8 mouse cellular contexts compared by ENCODE assay signal in the genomic region with DNA sequence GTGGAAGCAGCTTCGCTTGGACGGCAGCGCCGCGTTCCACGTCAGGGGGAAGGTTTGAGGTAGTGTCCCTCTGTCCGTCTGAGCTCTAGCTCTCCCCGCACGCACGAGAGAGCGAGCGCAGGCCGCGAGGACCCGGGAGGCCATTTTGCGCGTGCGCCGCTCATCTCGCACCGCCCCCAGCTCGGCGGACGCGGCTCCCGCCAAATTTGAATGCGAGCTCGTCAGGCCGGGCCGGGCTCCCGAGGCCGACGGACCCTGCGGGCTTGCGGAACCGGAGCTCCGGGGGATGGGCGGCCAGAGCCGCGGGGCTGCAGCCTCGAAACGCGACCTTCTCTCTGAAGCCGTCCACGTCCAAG. TPM values are rescaled to one million over a fixed set of nuclear protein-coding genes. Genes with fewer than 3 reads are reported as not detected.
DNase-seq lines count a peak whose midpoint lies in the region; ATAC-seq and TF ChIP-seq lines count a peak whose summit lies in the region.

No protein-coding gene starts in this region.

- H3K27ac ChIP-seq in kidney, embryonic 14.5 days (ENCODE audit: low read depth, low read length), result no peak overlapping the region
- H3K27ac ChIP-seq in lung, embryonic 16.5 days (ENCODE audit: low read length), result no peak overlapping the region
- no peak overlapping the region for H3K27ac ChIP-seq in small intestine, adult 2 months (ENCODE audit: insufficient read depth, low read depth, low read length)

- peak overlapping the region; percentile 85 for H3K4me2 ChIP-seq in kidney, embryonic 14.5 days (replicated peaks; ENCODE audit: low read depth, low read length)
- H3K4me2 ChIP-seq in lung, embryonic 16.5 days (ENCODE audit: low read depth, low read length), result peak overlapping the region; percentile 81

- no peak overlapping the region for H3K9ac ChIP-seq in kidney, embryonic 14.5 days (ENCODE audit: low read depth, low read length)
- H3K9ac ChIP-seq in lung, embryonic 16.5 days (ENCODE audit: low read length), result peak overlapping the region; percentile 42

- under 1% methylated on average over 42 of the region's 45 CpGs for WGBS in kidney, embryonic 14.5 days
- under 1% methylated on average over 45 of the region's 45 CpGs for WGBS in lung, embryonic 16.5 days
- 2% methylated on average over 45 of the region's 45 CpGs for WGBS in small intestine, adult 2 months

- no peak for TF ChIP-seq CTCF in small intestine, adult 2 months (IDR thresholded peaks at IDR 0.05; ENCODE audit: extremely low read depth, insufficient read length, insufficient replicate concordance, low read depth, low read length)

- peaks cover 69% of the 10 kb centered on the region for H3K27me3 ChIP-seq in kidney, embryonic 14.5 days (ENCODE audit: control insufficient read depth, insufficient read depth, low read length)
- peaks cover 47% of the 10 kb centered on the region for H3K27me3 ChIP-seq in lung, embryonic 16.5 days (ENCODE audit: control insufficient read depth, insufficient read depth, low read depth, low read length)
- H3K27me3 ChIP-seq in small intestine, adult 2 months (ENCODE audit: control insufficient read depth, insufficient read depth, low read length), result peaks cover 41% of the 10 kb centered on the region

- DNase-seq in ovary, adult 18-20 months (ENCODE audit: low spot score), result peak; percentile 21
- no peak for DNase-seq in ovary, postnatal 14 days (ENCODE audit: low spot score)
- peak; percentile 55 to 74 for DNase-seq in cerebellum, postnatal 14 days
- peak; percentile 46 to 79 for DNase-seq in gastrocnemius, postnatal 4 days (ENCODE audit: low spot score in 2 of 2)
- no peak for DNase-seq in MN1 (ENCODE audit: low spot score)

- no peak for TF ChIP-seq POLR2A in small intestine, adult 2 months (IDR thresholded peaks at IDR 0.05; ENCODE audit: low read depth, low read length)

- peaks cover 11% of the 10 kb centered on the region for H3K36me3 ChIP-seq in kidney, embryonic 14.5 days (ENCODE audit: control insufficient read depth, insufficient read depth, low read length)
- H3K36me3 ChIP-seq in lung, embryonic 16.5 days (ENCODE audit: control insufficient read depth, insufficient read depth, low read length), result peaks cover 3% of the 10 kb centered on the region; the same call in 1 of the 2 replicates
- H3K36me3 ChIP-seq in small intestine, adult 2 months (ENCODE audit: control insufficient read depth, insufficient read depth, low read length), result peaks cover 3% of the 10 kb centered on the region; the same call in 1 of the 2 replicates

- ATAC-seq in kidney, embryonic 14.5 days (ENCODE audit: low FRiP score, low TSS enrichment), result peak; percentile 48
- peak; percentile 60 for ATAC-seq in lung, embryonic 16.5 days (ENCODE audit: low read depth)

- peaks cover 10% of the 10 kb centered on the region for H3K4me1 ChIP-seq in kidney, embryonic 14.5 days (ENCODE audit: control insufficient read depth, insufficient read depth, low read length)
- H3K4me1 ChIP-seq in lung, embryonic 16.5 days (replicated peaks; ENCODE audit: control insufficient read depth, insufficient read depth, low read length), result peaks cover 18% of the 10 kb centered on the region
- H3K4me1 ChIP-seq in small intestine, adult 2 months (ENCODE audit: control insufficient read depth, insufficient read depth, insufficient read length, low read length), result peaks cover 20% of the 10 kb centered on the region

- no peaks in the 10 kb centered on the region for H3K9me3 ChIP-seq in kidney, embryonic 14.5 days (ENCODE audit: control insufficient read depth, low read length)
- 0 out of 2 replicates have a peak, but pooled peaks cover 4% of the 10 kb centered on the region for H3K9me3 ChIP-seq in lung, embryonic 16.5 days (ENCODE audit: control insufficient read depth, low read length)

- H3K4me3 ChIP-seq in kidney, embryonic 14.5 days (ENCODE audit: low read length), result peak overlapping the region; percentile 45
- H3K4me3 ChIP-seq in lung, embryonic 16.5 days (ENCODE audit: low read length), result peak overlapping the region; percentile 51
- peak overlapping the region; percentile 62 for H3K4me3 ChIP-seq in small intestine, adult 2 months (ENCODE audit: low read depth, low read length)

RNA-seq across cellular contexts. Expression of gene Spag6, which starts 5.1 kb away (rescaled TPM):
- total RNA-seq in gastrocnemius, postnatal 4 days (2021), result 1 to 10 TPM in 1 of 2 experiments, under 1 TPM in 1; 0.39 to 1.1 TPM
- 0.07 and 0.09 TPM in 2 replicates for polyA plus RNA-seq in kidney, embryonic 14.5 days (2014; fragmentation: Nextera tagmentation; extraction: Ambion mirVana)
- 0.15 TPM in 1 of 2 replicates, not detected in the other for polyA plus RNA-seq in lung, embryonic 16.5 days (2015; fragmentation: Nextera tagmentation; extraction: Ambion mirVana)
- 0.27 and 0.41 TPM in 2 replicates for polyA plus RNA-seq in small intestine, adult 2 months (2012; rRNA removed)

RNA-seq across cellular contexts. Expression of gene Bmi1, which starts 11.9 kb away (rescaled TPM):
- 10 to 100 TPM; 25.3 to 29.2 TPM for total RNA-seq in gastrocnemius, postnatal 4 days (2021)
- 34.7 and 44.1 TPM in 2 replicates for polyA plus RNA-seq in kidney, embryonic 14.5 days (2014; fragmentation: Nextera tagmentation; extraction: Ambion mirVana)
- 20.8 TPM in 2 replicates for polyA plus RNA-seq in lung, embryonic 16.5 days (2015; fragmentation: Nextera tagmentation; extraction: Ambion mirVana)
- 2.1 and 3.1 TPM in 2 replicates for polyA plus RNA-seq in small intestine, adult 2 months (2012; rRNA removed)

RNA-seq across cellular contexts. Expression of gene Commd3, which starts 16.5 kb away (rescaled TPM):
- total RNA-seq in gastrocnemius, postnatal 4 days (2021), result 100 to 1,000 TPM; 117 to 119 TPM
- 215 and 264 TPM in 2 replicates for polyA plus RNA-seq in kidney, embryonic 14.5 days (2014; fragmentation: Nextera tagmentation; extraction: Ambion mirVana)
- 201 and 219 TPM in 2 replicates for polyA plus RNA-seq in lung, embryonic 16.5 days (2015; fragmentation: Nextera tagmentation; extraction: Ambion mirVana)
- 12.8 and 19.7 TPM in 2 replicates for polyA plus RNA-seq in small intestine, adult 2 months (2012; rRNA removed)

Comparison
In these comparisons a context has a peak if more than half of its experiments do, and no peak if none do; other contexts are left out.
1. DNase-seq: peak in ovary, adult 18-20 months (single experiment), cerebellum, postnatal 14 days (2 of 2) and gastrocnemius, postnatal 4 days (2 of 2); none in ovary, postnatal 14 days (single experiment) and MN1 (single experiment).
2. Peak in every context shown above with its lines, with median percentiles within 50 percentile points of each other: H3K4me3 ChIP-seq.